Mouse (Mus musculus) Patski (cell line): ENCODE data around the gene Galnt3. TPM values are rescaled to one million over a fixed set of nuclear protein-coding genes. Genes with fewer than 3 reads are reported as not detected.

Experiments
- ATAC-seq: fragments of 100-300 bp; one replicate; pipeline ENCODE4 v1.8.0; 2021
- CTCF ChIA-PET: fragments of 350-600 bp; sonication (Branson Sonifier 250); formaldehyde crosslinking; loops from one replicate; lab custom pipeline; 2022; ENCODE audit warnings: inconsistent platforms; lab: Charles Lee
- POLR2A ChIA-PET: fragments of 350-600 bp; sonication (Branson Sonifier 250); formaldehyde crosslinking; loops from one replicate; lab custom pipeline; 2022; ENCODE audit warnings: antibody characterized with exemption, inconsistent platforms; lab: Charles Lee
- DNase-seq: peaks from one replicate; pipeline ENCODE4 v3.0.0-alpha.2; 2011; ENCODE audit warnings: low read depth, low spot score
- H3K27me3 ChIP-seq: fragments of 371-371 bp; one replicate; pipeline ENCODE4 v1.5.1; 2021
- CTCF ChIP-seq: fragments of 100-300 bp; IDR thresholded peaks from one replicate; pipeline ENCODE4 v1.5.1; 2021
- in situ Hi-C: fragments of 300-500 bp; cut with MboI; formaldehyde crosslinking; loops from 3 replicates; pipeline ENCODE4 v1.11.1; 2018; ENCODE audit warnings: low pct_unique_long_range_greater_than_20kb, mixed read lengths
- polyA plus RNA-seq: library from polyadenylated mRNA; unstranded; gene quantifications from one replicate; pipeline ENCODE4 v1.2.3, GENCODE M21; 2021

Galnt3 gene
- polyA plus RNA-seq, 1 experiment from 2014 or later: 0.98 TPM

- ATAC-seq (no peak), DNase-seq (peak; percentile 10)
- POLR2A ChIA-PET: no interaction called here
- TF ChIP-seq CTCF: no peak
- in situ Hi-C loops: no loop called here
- no peaks in the 10 kb centered on the region for H3K27me3 ChIP-seq
- CTCF ChIA-PET: no interaction called here
Observed at GRCm38 (mm10) chr2:66063291-66063690, 61.5 kb downstream of the Galnt3 start.

- ChIA-PET CTCF (interaction anchor here (1.0 kb wide), 1 partner anchor 313 kb away, joined by 5 read pairs; no protein-coding TSS in a partner anchor), POLR2A (interaction anchor here (0.7 kb wide), 1 partner anchor 37 kb away, joined by 8 read pairs; no protein-coding TSS in a partner anchor)
- DNase-seq (no peak), ATAC-seq (no peak)
- in situ Hi-C loops: no loop called here
- no peak for TF ChIP-seq CTCF
- H3K27me3 ChIP-seq: peaks cover 2% of the 10 kb centered on the region
Observed at GRCm38 (mm10) chr2:66044405-66045089, 80.2 kb downstream of the Galnt3 start.

DNA sequence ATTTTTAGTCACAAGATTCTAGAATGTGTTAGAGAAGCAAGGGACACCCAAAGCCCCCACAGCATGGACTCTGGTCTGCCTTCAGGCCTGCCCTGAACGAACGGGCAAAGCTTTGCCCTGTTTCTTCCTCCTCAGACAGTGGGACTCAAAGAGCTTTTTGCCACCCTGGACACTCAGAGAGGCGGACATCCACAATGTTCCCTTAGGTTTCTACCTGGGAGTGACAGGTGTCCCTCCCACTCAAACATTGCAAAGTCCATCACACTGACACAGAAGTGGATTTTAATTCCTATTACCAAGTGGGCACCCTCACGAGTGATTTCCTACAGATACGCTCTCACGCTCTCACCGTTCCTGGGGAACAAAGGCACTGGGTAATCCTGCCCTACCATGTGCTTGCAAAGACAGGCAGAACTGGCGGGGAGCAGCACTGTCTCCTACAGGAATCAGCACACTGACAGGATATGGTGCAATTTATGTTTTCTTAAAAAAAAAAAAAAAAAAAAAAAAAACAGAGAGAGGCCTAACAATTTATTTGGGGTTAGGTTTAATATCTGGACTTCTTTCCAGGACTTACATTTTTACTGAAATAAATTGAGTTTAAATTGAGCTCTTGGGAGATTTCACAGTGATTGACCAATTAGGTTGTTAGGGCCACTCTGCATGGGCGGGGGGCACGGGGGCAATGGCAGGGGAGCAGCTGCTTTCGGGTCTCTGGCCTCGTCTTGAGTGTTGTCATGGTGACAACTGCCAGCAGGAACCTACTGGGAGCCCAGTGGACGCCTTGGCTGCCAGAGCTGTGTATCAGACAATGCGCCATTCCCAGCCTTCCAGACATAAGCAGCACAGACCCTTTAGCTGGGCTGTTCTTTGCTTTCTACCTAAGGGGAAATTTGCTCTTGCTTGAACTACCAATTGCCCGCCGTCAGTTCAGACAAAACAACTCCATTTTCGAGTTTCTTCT is 81.1 kb downstream of the Galnt3 start:
- ATAC-seq: no peak
- no peak for DNase-seq
- no peak for TF ChIP-seq CTCF
- H3K27me3 ChIP-seq: peaks cover 2% of the 10 kb centered on the region
- ChIA-PET CTCF (interaction anchor here (1.0 kb wide), 1 partner anchor 312 kb away, joined by 5 read pairs; no protein-coding TSS in a partner anchor), POLR2A (interaction anchor here (0.7 kb wide), 1 partner anchor 36 kb away, joined by 8 read pairs; no protein-coding TSS in a partner anchor)
- in situ Hi-C loops: no loop called here

DNA sequence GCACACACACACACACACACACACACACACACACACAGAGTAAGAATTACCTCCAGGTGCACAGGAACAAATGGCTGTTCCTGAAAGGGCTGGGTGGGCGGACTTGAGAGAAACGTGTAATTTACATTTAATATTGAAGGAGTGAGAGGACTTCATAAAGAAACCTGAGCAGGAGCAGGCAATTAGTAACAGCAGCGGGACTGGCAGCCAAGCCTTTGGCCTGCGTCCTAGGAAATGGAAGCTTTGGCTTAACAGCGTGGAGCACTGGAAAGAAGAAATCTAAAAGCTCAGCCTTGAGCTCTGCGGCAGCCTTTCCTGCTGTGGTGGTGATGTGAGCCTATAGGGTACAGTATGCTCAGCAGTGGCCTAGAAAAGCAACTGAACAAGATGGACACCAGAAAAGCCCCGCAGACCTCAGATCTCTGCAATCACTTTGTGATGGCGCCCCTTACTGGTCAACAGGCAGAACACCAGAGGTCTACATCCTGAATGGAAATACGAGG is 82.8 kb downstream of the Galnt3 start:
- ATAC-seq (no peak), DNase-seq (no peak)
- peak; percentile 12 for TF ChIP-seq CTCF
- peaks cover 2% of the 10 kb centered on the region for H3K27me3 ChIP-seq
- CTCF ChIA-PET: no interaction called here
- POLR2A ChIA-PET: interaction anchor here (0.6 kb wide), 1 partner anchor 286 kb away, joined by 4 read pairs; no protein-coding TSS in a partner anchor
- in situ Hi-C loops: no loop called here

DNA sequence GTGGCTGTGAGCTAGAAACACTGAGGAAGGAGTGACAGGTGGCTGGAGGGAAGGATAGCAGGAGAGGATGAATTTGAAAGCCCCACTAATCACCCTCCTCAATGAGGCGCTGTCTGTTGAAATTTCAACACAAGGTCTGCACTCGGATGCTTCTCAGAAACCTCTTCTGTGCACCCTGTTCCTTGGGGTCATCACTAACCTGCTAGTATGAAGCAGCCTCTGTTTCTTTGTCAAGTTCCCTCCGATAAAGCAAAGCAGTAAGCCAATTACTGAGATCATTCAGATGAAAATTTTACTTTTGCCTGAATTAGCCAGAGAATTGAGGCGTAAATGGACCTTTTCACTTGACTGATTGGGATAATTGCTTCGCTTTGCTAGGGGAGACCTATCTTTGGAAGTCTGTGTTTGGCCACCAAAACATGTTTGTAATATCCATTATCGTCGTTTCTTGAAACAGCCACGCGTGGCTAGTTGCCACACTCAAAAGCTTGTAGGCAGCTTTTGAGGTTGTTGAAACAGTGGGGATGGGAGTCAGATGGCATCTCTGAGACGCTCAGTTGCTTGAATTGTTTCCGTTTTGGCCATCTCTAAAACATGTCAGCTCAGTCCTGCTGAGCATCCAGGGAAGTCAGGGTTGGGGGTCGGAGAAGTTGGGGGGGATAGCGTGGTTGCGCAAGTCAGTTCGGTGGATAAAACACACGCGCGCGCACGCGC is 83.4 kb downstream of the Galnt3 start:
- CTCF ChIA-PET: no interaction called here
- in situ Hi-C loops: no loop called here
- no peak for TF ChIP-seq CTCF
- H3K27me3 ChIP-seq: peaks cover 2% of the 10 kb centered on the region
- POLR2A ChIA-PET: interaction anchor here (0.6 kb wide), 1 partner anchor 286 kb away, joined by 4 read pairs; no protein-coding TSS in a partner anchor
- ATAC-seq (no peak), DNase-seq (peak; percentile 2)

GRCm38 (mm10) chr2:66040611-66041010 is 84.2 kb downstream of the Galnt3 start:
- TF ChIP-seq CTCF: peak; percentile 5
- ATAC-seq: no peak
- H3K27me3 ChIP-seq: peaks cover 2% of the 10 kb centered on the region
- POLR2A ChIA-PET: no interaction called here
- in situ Hi-C loops: no loop called here
- no peak for DNase-seq
- CTCF ChIA-PET: no interaction called here

DNA sequence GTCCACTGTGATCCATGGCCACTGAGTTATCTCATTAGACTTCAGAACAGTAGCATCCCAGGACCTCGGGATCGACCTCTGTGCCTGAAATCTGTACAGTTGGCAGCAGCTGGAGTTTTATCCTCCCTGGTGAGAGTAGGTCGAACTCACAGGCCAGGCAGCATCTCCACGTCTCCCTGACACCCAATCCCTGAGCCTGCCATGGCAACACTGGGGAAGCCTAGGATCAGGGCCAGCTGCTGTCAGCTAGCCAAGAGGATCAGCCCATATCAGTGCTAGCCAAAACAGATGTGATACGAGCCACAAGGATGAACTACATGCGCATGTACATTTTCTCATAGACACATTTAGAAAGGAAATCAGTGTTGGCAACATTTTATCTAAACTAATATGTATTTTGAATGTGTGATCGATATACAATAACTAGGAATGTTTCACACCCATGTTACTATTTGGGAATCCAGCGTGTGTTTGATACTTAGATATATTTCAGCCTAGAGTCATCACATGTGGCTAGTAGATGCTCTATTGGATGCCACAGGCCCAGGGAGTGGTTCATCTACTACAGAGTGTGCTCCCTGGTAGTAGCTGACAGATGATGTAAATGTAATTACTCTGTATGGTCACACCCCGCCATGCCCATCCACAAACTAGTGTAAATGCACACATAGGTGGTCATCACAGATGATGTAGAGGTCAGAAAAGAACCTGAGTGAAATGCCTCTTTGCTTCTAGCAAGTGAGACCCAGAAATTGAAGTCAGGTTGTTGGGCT is 89.7 kb downstream of the Galnt3 start:
- ChIA-PET POLR2A (no interaction called here), CTCF (no interaction called here)
- TF ChIP-seq CTCF: no peak
- no peak for DNase-seq
- H3K27me3 ChIP-seq: no peaks in the 10 kb centered on the region
- in situ Hi-C loops: no loop called here
- no peak for ATAC-seq

Other genes with a start within 250 kb of the Galnt3 start
- 19.2 TPM for gene Ttc21b, start 131.6 kb upstream of the Galnt3 start, polyA plus RNA-seq